Mouse (Mus musculus) lung, adult 2 months (tissue): Measurements from ENCODE around the gene Nr5a1.

Source experiments
- CTCF ChIP-seq: fragments of 200-500 bp; IDR thresholded peaks from 2 replicates; pipeline ENCODE4 v1.5.1; 2011; ENCODE audit warnings: mild to moderate bottlenecking, low read length, control low read depth; ENCODE audit not compliant: insufficient read depth
- POLR2A ChIP-seq: fragments of 200-500 bp; IDR thresholded peaks from 2 replicates; pipeline ENCODE4 v1.6.1; 2011; ENCODE audit warnings: low read depth, mild to moderate bottlenecking, control low read depth, low read length, borderline replicate concordance; ENCODE audit errors: extremely low read depth

DNA sequence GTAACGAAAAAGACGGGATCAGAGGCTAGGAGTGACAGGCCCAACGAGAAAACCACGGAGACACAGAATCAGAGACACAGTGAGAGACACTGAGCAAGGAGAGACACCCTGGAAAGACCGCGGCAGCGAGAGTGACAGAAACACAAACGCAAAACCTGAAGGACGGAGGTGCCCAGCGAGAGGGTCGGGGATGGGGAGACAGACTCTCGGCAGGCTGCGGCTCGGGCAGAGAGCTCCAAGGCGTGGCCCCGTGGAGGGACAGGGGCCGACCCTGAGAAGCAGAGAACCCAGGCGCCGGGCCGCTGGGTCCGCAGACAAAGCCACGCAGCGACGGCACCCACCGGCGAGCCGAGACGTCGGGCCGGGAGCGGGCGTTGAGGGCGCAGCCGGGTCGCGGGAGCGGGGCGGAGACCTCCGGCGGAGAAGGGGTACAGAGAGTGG lies 2.9 kb downstream of the Nr5a1 start:
- TF ChIP-seq POLR2A = no peak
- no peak for TF ChIP-seq CTCF
